Mouse (Mus musculus) kidney, adult 9 months (tissue): ENCODE results near the gene Gm17364.
"Not testable (repeated sequence)": the region's sequence is repeated elsewhere in the genome, so short reads cannot be mapped to it uniquely, and the experiment has no call there.

Experiments
- DNase-seq: peaks from one replicate; pipeline ENCODE4 v3.0.0; 2022

Gm17364 gene

DNA sequence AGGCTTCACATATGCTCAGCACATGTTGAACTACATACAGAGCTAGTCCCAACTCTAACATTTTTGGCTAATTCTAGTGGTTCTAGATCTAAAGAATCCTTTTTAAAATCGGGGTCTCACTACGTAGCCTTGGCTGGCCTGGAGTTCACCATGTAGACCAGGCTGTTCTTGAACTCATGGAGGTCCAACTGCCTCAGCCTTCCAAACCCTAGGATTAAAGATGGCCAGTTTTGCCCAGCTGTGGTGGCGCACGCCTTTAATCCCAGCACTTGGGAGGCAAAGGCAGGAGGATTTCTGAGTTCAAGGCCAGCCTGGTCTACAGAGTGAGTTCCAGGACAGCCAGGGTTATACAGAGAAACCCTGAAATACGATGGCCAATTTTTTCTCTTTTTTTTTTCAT lies 22.5 kb downstream of the Gm17364 start:
- not testable (repeated sequence) for DNase-seq

DNA sequence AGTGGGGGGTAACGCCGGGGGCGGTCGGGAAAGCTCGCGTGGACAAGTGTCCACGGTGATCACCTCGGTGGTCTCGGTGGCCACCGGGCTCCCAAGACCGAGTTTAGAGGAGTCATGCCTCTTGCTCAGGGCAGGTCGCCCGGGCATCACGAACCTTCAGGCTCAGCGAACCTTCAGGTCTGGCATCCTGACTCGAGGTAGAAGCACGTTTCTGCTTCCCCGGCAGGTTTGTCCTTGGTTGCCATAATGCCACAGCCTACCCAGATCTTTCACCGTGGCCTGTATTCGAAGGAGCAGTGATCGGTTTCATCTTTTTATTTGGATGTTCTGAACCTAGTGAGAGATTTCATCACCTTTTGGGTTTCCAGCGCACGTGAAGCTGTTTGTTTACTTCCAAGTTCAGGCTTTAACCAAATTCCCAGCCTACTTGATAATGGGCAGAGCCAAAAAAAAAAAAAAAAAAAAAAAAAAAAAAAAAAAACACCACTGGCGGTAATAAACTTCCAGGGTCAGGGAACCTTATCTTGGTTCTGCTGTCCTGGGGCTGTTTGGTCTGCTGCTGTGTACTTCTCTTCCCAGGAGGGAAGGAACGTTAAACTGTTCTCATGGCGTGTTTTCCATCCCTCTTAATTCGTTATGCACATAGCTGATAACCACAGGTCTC lies 23.3 kb downstream of the Gm17364 start:
- peak; percentile 49 for DNase-seq

DNA sequence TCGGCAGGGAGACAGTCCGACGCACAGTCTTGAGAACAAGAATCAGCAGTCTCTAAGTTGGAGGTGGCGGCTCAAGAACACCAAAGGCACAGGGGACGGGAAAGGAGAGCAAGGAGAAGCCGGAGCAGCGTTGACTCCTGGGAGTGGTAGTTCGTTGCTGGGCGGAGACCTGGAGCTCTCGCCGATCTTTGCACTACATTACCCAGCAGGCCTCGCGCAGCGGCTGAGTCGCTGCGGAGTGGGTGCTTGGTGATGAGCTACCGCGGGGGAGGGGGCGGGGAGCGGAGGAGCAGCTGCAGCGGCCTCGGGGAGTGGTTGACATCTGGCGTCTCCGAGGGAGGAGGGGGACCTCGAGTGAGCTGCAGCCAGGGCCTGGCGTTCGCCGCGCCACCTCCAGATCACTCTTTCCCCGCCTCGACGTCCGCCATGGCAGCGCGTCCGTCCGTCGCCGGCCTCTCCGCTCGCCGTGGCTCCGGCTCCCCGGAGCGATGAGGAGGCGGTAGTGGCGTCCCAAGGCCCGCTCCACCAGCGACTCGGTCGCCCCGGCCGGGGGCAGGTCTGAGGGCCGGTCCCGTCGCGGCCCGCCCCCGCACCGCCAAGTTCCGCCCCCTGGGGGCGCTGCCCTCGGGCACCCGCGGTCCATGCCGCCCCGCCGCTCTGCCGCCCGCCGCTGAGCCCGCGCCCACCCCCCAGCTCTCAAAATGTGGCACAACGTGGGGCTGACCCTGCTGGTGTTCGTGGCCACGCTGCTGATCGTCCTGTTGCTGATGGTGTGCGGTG lies 24.0 kb downstream of the Gm17364 start, which contains the start of gene Smim13:
Gene Smim13 (plus strand): TSS at position 307 of the 780 bp plus-strand sequence.
- peak; percentile 95 for DNase-seq

DNA sequence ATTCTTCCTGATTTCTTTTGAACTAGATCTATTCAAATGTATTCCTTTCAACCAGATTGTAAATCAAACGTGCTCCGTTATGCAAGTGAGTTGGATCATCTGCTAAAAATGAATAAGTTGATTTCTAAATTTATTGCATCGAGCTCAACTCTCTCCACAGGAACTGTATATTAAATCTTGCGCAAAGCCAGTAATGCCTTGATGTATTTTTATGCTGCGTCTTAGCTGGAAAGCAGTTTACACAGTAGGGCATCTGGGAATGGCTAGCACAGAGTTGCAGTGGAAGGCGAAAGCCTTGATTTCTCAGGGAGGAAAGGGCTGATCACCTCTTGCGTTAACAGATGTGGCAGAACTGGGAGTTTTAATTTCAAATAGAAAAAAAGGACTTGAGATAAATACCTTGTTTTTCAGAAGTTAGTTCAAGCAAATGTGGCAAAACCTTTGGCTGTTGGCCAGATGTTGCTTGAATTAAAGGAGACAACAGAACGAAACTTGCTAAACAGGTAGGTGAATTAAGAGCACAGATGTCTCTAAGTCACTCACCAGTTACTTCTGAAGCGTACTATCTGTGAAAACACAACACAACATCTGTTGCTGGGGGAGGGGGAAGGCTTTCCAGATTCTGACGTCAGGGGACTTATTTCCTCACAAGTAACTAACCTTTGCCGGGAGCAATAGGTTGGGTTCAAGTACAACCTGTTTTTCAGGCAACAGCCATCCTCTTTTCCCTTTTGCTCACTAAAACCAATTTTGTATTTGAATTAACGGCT lies 24.8 kb downstream of the Gm17364 start:
- no peak for DNase-seq

DNA sequence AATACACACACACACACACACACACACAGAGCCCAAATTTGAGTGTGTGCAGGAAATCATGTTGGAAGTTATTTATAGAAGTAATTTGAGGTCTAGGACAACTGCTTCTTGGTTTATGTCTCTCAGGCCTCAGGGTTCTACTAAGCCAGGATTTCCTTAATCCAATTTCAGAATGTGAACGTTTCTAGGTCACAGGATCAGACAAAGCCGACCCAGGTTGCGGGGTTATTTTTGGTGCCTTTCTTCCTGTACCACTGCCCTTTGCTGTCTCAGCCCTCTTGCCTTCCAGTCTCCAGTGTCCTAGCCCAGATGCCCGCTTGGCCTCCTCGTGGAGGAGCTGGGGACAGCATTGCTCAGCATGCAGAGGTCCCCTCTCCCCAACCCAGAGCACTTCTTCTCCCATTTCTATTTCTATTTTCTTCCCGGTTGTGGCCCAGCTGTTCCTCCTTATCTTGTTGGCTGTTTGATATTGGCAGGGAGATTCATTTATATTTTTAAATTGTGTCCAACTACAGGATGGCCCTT lies 29.4 kb downstream of the Gm17364 start:
- DNase-seq: no peak

DNA sequence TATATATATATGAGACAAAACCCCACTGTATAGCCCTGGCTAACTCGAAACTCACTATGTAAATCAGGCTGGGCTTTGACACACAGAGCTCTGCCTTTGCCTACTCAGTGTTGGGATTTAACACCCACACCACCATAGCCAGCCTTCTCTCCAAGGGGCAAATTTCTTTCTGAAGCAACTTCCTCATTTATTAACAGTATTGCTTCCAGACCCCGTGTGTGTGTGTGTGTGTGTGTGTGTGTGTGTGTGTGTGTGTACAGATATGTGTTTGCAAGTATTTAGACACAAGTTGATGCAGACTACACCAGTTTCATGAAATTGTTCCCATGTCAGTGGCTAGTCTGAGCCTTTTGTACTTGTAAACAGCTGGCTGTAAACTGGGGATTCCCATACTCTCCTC lies 32.2 kb downstream of the Gm17364 start:
- no peak for DNase-seq

DNA sequence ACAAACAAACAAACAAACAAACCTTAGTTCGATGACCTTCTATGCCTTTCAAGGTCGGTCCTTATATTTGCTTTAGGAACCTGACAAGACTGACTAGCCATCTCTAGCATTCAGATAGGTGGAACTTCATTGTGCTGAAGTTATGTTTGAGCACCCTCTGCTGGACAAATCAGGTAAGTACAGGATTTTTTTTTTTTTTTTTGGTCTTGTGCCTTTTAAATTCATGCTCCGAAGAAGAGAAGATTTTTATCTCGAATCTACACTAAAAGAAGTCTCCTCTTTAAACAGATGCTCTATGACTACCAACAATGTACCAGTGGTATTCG lies 35.0 kb downstream of the Gm17364 start:
- DNase-seq: peak; percentile 54

DNA sequence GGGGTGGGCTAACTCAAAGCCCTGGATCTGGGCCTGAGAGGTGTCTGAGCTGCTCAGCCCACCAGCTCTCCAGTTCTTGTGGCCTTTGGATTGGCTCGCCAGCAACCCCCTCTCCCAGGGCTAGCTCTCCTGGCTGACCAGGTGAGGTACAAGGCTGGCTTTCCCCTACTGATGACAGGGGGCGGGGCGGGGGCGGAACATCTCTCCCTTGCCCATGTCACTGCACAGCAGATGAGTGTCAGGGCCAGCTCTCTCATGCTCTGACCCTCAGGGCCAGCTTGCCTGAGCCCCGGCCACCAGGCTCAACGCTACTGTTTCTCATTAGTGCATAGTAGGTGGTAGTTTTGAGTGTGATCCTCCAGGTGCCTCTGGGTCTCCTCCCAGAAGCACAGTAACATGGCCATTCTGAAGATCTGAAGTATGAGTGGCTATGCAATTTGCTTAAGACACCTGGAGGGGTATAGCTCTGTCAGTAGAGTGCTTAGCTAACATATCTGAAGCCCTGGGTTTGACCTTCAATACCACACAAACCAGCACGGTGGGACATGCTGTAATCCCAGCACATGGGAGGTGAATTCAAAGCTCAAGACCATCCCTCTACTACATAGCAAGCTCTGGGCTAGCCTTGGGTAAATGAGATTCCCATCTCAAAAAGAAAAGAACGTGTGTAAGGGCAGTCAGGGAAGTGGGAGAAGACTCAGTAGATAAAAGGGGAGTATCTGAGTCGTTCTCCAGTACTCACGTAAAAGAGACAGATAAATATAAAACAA lies 35.6 kb downstream of the Gm17364 start:
- DNase-seq: no peak

DNA sequence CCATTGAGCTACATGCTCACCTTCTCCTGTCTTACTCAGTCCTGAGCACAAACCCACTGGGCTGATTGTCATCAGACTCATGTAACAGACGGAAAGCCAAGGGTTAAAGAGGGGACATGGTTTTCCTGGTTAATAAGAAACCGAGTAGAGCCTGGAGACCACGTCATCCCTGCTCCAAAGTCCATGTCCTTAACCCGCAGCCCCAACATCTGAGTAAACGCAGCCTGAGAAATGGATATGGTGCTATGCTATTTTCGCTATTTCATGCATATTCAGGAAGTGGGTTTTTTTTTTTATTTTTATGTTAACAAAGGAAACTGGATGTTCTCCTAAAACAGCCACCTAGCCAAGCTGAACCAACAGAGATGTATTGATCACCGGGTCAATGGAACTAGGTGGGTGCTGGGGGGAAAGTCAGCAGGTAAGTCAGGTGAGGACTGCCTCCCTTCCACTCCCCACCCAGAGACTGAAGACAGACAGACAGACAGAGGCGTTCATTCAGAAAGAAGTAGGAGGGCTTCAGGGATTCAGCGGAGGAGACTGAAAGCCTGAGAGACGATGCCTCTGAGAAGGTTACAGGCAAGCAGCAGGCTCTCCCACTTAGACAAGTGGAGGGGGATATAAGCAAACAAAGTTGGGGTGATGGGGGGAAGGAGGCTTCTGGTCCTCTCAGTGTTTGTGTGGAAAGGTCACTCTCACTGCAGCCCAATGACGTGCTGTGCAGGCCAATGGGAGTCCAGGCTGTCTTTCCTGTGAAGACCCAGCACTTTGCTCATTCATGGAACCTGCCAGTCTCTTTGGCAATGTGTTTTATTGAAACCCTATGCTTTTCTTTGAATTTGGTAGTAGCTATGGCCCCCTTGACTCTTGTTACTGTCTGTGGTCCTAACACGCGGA lies 37.7 kb downstream of the Gm17364 start:
- DNase-seq: peak; percentile 84

DNA sequence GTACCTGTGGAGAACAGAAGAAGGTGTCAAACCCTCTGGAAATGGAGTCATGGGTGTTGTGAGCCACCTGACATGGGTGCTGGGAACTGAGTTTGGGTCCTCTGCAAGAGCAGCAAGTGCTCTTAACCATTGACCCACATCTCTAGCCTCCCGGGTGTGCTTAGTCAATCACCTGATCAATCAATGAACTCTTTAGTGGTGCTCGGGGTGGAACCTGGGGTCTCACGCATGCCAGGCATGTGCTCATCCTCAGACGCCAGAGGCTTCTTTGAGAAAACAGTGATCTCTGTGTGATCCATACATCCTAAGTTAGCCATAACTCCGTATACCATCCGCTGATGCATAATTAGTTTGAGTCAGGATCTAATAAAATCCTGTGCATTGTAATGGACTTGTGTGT lies 38.6 kb downstream of the Gm17364 start:
- no peak for DNase-seq

DNA sequence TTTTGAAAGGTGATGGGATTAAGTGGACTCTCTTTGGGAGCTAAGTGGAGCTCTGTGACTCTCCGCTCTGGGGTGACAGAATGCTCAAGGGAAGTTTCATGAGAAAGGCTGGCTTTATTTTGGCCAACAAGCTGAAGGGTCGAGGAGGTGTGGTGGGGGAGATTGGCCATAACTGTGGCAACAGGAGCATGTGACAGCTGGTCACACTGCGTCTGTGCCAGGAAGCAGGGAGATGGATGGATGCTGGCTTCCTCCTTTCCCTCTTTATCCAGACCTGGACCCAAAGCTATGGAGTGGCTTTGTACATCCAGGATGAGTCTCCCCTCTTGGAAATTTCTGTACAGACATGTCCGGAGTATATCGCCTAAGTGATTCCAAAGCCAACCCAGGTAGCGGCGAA lies 40.5 kb downstream of the Gm17364 start:
- DNase-seq: no peak

DNA sequence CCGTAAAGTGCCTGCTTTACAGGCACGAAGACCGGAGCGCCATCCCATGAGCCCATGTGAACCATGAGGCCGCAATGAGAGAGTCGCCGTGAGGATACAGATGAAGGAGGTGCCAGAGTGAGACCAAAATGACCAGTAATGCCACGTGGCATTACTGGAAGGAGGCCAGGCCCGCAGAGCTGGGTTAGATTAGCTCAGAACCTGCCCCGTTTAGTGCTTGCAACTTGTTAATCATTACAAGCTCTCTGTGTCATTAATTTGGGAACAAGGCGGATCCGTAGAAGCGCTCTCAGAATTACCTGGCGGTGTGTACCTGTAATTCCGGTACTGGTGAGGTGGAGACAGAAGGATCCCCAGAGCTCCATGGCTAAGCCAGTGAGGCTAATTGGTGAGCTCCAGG lies 41.6 kb downstream of the Gm17364 start:
- DNase-seq: peak; percentile 91

DNA sequence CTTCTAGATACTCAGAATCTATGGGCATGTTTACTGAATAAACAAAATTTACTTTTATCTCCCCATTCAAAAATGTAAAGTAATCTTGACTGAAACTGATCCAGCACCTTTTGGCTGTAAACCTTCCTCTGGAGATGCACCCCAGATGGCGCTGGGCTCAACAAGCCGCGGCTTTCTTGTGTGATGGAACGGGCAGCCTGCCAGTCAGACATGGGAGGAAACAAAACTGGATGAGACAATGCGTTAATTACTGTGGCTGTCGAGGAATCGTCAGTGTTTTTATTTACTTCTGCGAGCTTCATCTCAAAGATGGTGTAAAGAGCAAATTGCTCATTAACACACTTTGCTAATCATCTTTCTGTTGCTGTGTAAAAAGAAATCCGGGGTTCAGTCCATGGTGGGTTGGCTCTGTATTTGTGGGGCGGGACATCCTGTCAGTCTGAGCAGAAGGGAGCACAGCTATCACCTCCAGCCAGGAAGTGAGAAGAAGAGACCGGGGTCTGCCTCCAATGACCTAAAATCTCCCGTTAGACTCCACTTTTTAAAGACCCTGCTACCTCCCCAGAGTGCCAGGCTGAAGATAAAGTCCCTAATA lies 42.3 kb downstream of the Gm17364 start:
- no peak for DNase-seq

DNA sequence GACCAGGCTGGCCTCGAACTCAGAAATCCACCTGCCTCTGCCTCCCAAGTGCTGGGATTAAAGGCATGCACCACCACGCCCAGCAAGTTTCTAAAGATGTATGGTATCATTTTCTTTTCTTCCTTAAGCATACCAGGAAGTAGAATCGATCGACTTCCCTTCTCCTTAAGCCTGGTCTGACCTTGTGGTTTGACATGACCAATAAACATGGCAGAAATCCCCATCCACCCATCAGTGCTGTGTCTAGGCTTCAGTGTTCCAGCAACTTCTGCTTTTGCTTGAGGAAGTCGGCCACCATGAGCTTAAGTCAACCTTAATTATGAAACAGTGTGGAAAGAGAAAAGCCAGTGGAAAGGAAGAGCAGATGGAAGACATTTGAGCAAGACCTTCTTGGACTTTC lies 43.5 kb downstream of the Gm17364 start:
- no peak for DNase-seq

DNA sequence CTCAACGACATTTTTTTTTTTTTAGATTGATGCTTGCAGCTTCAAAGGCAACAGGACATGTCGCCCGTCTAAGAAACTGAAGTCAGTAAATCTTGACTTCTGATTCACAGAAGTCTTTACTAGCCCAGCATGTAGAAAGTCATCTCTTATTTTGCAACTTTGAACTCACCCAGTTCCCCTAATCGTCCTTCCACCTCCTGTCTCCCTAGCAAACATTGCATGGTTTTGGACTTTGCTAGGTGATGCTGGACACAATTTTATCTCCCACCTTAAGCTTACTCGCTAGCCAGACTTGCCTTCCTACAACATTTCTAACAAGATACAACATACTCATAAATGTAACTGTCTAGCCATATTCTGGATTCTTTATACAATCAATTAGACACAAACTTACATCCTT lies 45.7 kb downstream of the Gm17364 start:
- DNase-seq: no peak

DNA sequence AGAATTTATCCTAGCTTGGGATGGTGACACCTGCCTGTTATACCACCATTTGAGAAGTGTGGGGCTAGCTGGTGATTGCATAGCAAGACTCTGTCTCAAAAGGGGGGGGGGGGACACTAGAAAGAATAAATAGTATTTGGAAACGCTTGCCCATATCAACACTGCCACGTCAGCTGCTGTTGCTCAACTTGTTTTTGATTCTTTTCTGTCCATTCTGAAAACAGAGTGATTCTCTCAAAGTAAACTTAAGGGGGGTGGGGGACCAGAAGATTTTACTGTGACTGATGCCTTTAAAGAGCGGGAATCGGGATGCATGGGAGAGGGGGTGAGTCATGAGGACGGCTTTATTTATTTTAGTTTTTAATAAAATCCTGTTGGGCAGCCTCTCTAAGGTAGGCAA lies 47.3 kb downstream of the Gm17364 start:
- no peak for DNase-seq
